Mouse (Mus musculus): ENCODE measurements at regions not wholly inside any gene's neighbourhood (a gene's known extent, or its start where the extent isn't known, plus 50 kb on each side); places are given as distances from the start of the nearest gene placed in this dataset.

DNA sequence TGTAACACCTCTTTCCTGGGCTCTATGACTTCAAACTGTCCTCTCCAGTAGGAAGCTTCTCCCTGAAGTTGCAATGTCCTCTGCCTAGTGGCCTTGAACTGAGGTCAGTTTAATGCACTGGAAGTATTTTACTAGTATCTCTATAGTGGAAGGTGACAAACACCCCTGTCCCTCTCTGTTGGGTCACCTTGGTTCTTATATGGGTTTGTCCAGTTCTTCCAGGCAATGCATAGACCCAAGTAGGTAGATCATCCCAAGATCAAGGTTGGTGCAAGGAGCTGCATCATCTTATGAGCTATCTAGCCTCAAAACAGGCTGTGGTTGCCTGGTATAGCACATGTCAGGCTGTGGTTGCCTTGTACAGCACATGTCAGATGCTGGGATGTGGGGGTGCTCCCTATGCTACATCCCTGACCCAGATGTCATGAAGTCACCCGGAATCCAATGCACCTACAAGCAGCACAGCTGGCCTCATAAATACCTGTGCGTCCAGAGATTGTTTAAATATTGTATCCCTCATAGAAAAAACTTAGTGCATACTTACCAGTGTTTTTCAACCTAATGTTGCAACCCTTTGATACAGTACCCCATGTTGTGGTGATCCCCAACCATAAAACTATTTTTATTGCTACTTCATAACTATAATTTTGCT, 88.4 kb upstream of the Cpm start:
- TF ChIP-seq CTCF (IDR thresholded peaks at IDR 0.05; ENCODE audit: low read depth) (no peak), EP300 (IDR thresholded peaks at IDR 0.05; ENCODE audit: low read depth) (no peak)
